22 mouse cellular contexts compared by ENCODE assay signal in the genomic region with DNA sequence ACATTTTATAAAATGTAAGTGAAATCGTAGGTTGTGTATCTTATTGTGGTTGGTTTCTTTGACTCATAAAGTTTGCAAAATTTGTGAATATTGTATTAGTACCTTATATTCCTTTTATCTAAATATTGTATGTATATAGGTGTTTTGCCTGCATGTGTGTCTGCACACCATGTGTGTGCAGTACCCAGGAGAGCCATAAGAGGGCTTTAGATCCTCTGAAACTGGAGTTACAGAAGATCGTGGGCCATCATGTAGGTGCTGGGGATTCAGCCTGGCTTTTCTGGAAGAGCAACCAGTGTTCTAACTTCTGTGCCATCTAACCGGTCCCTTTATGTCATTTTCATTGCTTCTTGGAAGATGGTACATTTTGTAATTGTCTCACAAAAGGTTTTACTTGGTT. TPM values are rescaled to one million over a fixed set of nuclear protein-coding genes. Genes with fewer than 3 reads are reported as not detected.
A peak's percentile ranks its signal among the peaks of the same experiment; 100 is the strongest.
DNase-seq lines count a peak whose midpoint lies in the region; ATAC-seq and TF ChIP-seq lines count a peak whose summit lies in the region.
"Had no signal": no experiment of that assay in that cellular context is flagged by ENCODE, and none has a peak within 500 bp of the region (broad histone marks: within the 10 kb centered on the region; RNA-seq: fewer than 3 reads in every experiment).

No protein-coding gene starts in this region.

- no peak overlapping the region for H3K4me2 ChIP-seq in liver, embryonic 14.5 days (ENCODE audit: low read depth)
- no peak overlapping the region for H3K4me2 ChIP-seq in forebrain, embryonic 13.5 days
- H3K4me2 ChIP-seq: forebrain, embryonic 15.5 days; heart, embryonic 15.5 days; lung, embryonic 14.5 days; midbrain, embryonic 12.5 days had no signal

- H3K9ac ChIP-seq in liver, embryonic 14.5 days (replicated peaks) = no peak overlapping the region
- no peak overlapping the region for H3K9ac ChIP-seq in forebrain, embryonic 13.5 days
- H3K9ac ChIP-seq: forebrain, embryonic 15.5 days; heart, embryonic 15.5 days; lung, embryonic 14.5 days; midbrain, embryonic 12.5 days had no signal

- H3K27ac ChIP-seq in liver, embryonic 14.5 days = no peak overlapping the region
- no peak overlapping the region for H3K27ac ChIP-seq in forebrain, embryonic 13.5 days
- H3K27ac ChIP-seq: embryonic facial prominence, embryonic 10.5 days; forebrain, embryonic 15.5 days; heart, embryonic 15.5 days; hindbrain, embryonic 10.5 days; macrophage; midbrain, embryonic 12.5 days had no signal

- no peaks in the 10 kb centered on the region for H3K27me3 ChIP-seq in liver, embryonic 14.5 days (ENCODE audit: control insufficient read depth, insufficient read depth, low read length)
- peaks cover 13% of the 10 kb centered on the region for H3K27me3 ChIP-seq in E14TG2a.4 (ENCODE audit: insufficient read depth, low read length)
- no peaks in the 10 kb centered on the region for H3K27me3 ChIP-seq in forebrain, embryonic 13.5 days
- H3K27me3 ChIP-seq: forebrain, embryonic 15.5 days; heart, embryonic 15.5 days; midbrain, embryonic 12.5 days had no signal

- 87% methylated on average over 3 of the region's 3 CpGs for WGBS in liver, embryonic 14.5 days (ENCODE audit: insufficient replicate concordance)
- WGBS in forebrain, embryonic 13.5 days = 95% methylated on average over 3 of the region's 3 CpGs

- H3K9me3 ChIP-seq in liver, embryonic 14.5 days (ENCODE audit: control insufficient read depth, low read length) = no peaks in the 10 kb centered on the region; the same call in 1 of the 2 replicates
- H3K9me3 ChIP-seq in E14TG2a.4 (ENCODE audit: low read length) = no peaks in the 10 kb centered on the region
- H3K9me3 ChIP-seq in forebrain, embryonic 13.5 days (replicated peaks) = no peaks in the 10 kb centered on the region
- H3K9me3 ChIP-seq: forebrain, embryonic 15.5 days; G1E; heart, embryonic 15.5 days; midbrain, embryonic 12.5 days had no signal

- H3K4me1 ChIP-seq in liver, embryonic 14.5 days (replicated peaks; ENCODE audit: control insufficient read depth in 2 of 2, insufficient read depth in 2 of 2, low read length in 1 of 2) = no peaks in the 10 kb centered on the region; a peak in 1 of 4 replicates
- no peaks in the 10 kb centered on the region; the same call in 1 of the 2 replicates for H3K4me1 ChIP-seq in E14TG2a.4 (replicated peaks; ENCODE audit: low read depth, low read length)
- H3K4me1 ChIP-seq in forebrain, embryonic 13.5 days = peaks cover 7% of the 10 kb centered on the region

- ATAC-seq in CD4-positive, CD25-positive, alpha-beta regulatory T cell, adult 4 months = no peak
- ATAC-seq in liver, embryonic 14.5 days (ENCODE audit: insufficient read depth) = no peak
- no peak for ATAC-seq in forebrain, embryonic 13.5 days
- ATAC-seq: forebrain, embryonic 15.5 days had no signal

- no peak for TF ChIP-seq EP300 in liver, embryonic 14.5 days (IDR thresholded peaks at IDR 0.05; ENCODE audit: low read depth)

- H3K4me3 ChIP-seq in liver, embryonic 14.5 days (ENCODE audit: insufficient read depth in 1 of 2, low read depth in 2 of 2, low read length in 2 of 2) = no peak overlapping the region
- no peak overlapping the region for H3K4me3 ChIP-seq in E14TG2a.4 (replicated peaks; ENCODE audit: low read length)
- H3K4me3 ChIP-seq in forebrain, embryonic 13.5 days = no peak overlapping the region
- H3K4me3 ChIP-seq: embryonic facial prominence, embryonic 10.5 days; forebrain, embryonic 15.5 days; heart, embryonic 15.5 days; hindbrain, embryonic 10.5 days; midbrain, embryonic 12.5 days; myocyte had no signal

- TF ChIP-seq CTCF in liver, embryonic 14.5 days (IDR thresholded peaks at IDR 0.05; ENCODE audit: low read depth) = 0 out of 2 replicates have a peak, but pooled peaks have one; percentile 4
- peak; percentile 52 for TF ChIP-seq CTCF in E14TG2a.4 (conservative IDR thresholded peaks at IDR 0.05; ENCODE audit: low read length)

- no peaks in the 10 kb centered on the region; the same call in 1 of the 2 replicates for H3K36me3 ChIP-seq in liver, embryonic 14.5 days (replicated peaks; ENCODE audit: control insufficient read depth, insufficient read depth, low read depth)
- peaks cover 7% of the 10 kb centered on the region; the same call in 1 of the 2 replicates for H3K36me3 ChIP-seq in E14TG2a.4 (ENCODE audit: insufficient read depth, low read length)
- H3K36me3 ChIP-seq in forebrain, embryonic 13.5 days (ENCODE audit: poor library complexity, severe bottlenecking) = peaks cover 45% of the 10 kb centered on the region

- DNase-seq in CD4-positive, CD25-positive, alpha-beta regulatory T cell, adult 2 months (ENCODE audit: low read depth, low spot score) = peak; percentile 33
- DNase-seq in liver, embryonic 14.5 days (ENCODE audit: low read depth in 3 of 3, low spot score in 3 of 3) = no peak
- DNase-seq in liver = no peak
- DNase-seq in naive thymus-derived CD4-positive, alpha-beta T cell, adult 2 months (ENCODE audit: low read depth) = peak; percentile 38
- DNase-seq in embryo, embryonic 11 days = no peak
- DNase-seq: adrenal gland, postnatal 14 days; cerebellum, adult 11-12 months; cerebellum, postnatal 36 days; kidney, postnatal 10 days; lung, embryonic 14.5 days; right cerebral cortex, adult 18-20 months had no signal

RNA-seq across cellular contexts. Expression of gene Vamp4, which starts 4.8 kb away (rescaled TPM):
- 100 to 1,000 TPM in 1 of 2 experiments, 10 to 100 TPM in 1; 91.3 to 111 TPM for polyA plus RNA-seq in CD4-positive, CD25-positive, alpha-beta regulatory T cell, adult 4 months (2017; shearing (Covaris generic))
- 3.4 and 5.6 TPM in 2 replicates for polyA plus RNA-seq in liver, embryonic 14.5 days (2012; rRNA removed)
- 13.5 TPM in 2 replicates for polyA plus RNA-seq in liver, embryonic 14.5 days (2014; fragmentation: Nextera tagmentation; extraction: Ambion mirVana)
- 62.6 and 66.5 TPM in 2 replicates for polyA plus RNA-seq in forebrain, embryonic 13.5 days (2015; fragmentation: Nextera tagmentation; extraction: Ambion mirVana)

RNA-seq across cellular contexts. Expression of gene Mettl13, which starts 26.7 kb away (rescaled TPM):
- 10 to 100 TPM in 1 of 2 experiments, 1 to 10 TPM in 1; 5.9 to 16.8 TPM for polyA plus RNA-seq in CD4-positive, CD25-positive, alpha-beta regulatory T cell, adult 4 months (2017; shearing (Covaris generic))
- 3.8 and 4.9 TPM in 2 replicates for polyA plus RNA-seq in liver, embryonic 14.5 days (2012; rRNA removed)
- 4.2 and 5.5 TPM in 2 replicates for polyA plus RNA-seq in liver, embryonic 14.5 days (2014; fragmentation: Nextera tagmentation; extraction: Ambion mirVana)
- polyA plus RNA-seq in forebrain, embryonic 13.5 days (2015; fragmentation: Nextera tagmentation; extraction: Ambion mirVana) = 22.5 and 22.6 TPM in 2 replicates

Comparison
In these comparisons a context has a peak if more than half of its experiments do, and no peak if none do; other contexts are left out.
1. DNase-seq: peak in CD4-positive, CD25-positive, alpha-beta regulatory T cell, adult 2 months (single experiment) and naive thymus-derived CD4-positive, alpha-beta T cell, adult 2 months (single experiment); none in liver, embryonic 14.5 days (0 of 3), liver (single experiment) and embryo, embryonic 11 days (single experiment).